Mouse (Mus musculus): Measurements from ENCODE around the gene Aadat. TPM values are rescaled to one million over a fixed set of nuclear protein-coding genes. Genes with fewer than 3 reads are reported as not detected.
"Not testable (repeated sequence)": the region's sequence is repeated elsewhere in the genome, so short reads cannot be mapped to it uniquely, and the experiment has no call there.

Aadat gene
- polyA plus RNA-seq, 1 experiment from 2014 or later = 0.40 TPM

GRCm38 (mm10) chr8:60583369-60583768 is 77.6 kb downstream of the Aadat start:
- no peaks in the 10 kb centered on the region for H3K4me1 ChIP-seq
- no peaks in the 10 kb centered on the region for H3K27me3 ChIP-seq
- no peaks in the 10 kb centered on the region for H3K36me3 ChIP-seq (ENCODE audit: poor library complexity, severe bottlenecking)
- no peak for ATAC-seq
- no peak overlapping the region for H3K4me3 ChIP-seq
- no peak overlapping the region for H3K27ac ChIP-seq
- H3K9ac ChIP-seq = no peak overlapping the region
- no peak overlapping the region for H3K4me2 ChIP-seq
- H3K9me3 ChIP-seq (replicated peaks) = no peaks in the 10 kb centered on the region
- 91% methylated on average over 2 of the region's 2 CpGs for WGBS

GRCm38 (mm10) chr8:60591352-60592105 is 85.8 kb downstream of the Aadat start:
- WGBS = 91% methylated on average over 27 of the region's 29 CpGs
- H3K4me1 ChIP-seq; H3K36me3 ChIP-seq (ENCODE audit: poor library complexity, severe bottlenecking); ATAC-seq; H3K9ac ChIP-seq; H3K9me3 ChIP-seq (replicated peaks); H3K4me3 ChIP-seq; H3K27me3 ChIP-seq; H3K27ac ChIP-seq; H3K4me2 ChIP-seq: not testable (repeated sequence)

DNA sequence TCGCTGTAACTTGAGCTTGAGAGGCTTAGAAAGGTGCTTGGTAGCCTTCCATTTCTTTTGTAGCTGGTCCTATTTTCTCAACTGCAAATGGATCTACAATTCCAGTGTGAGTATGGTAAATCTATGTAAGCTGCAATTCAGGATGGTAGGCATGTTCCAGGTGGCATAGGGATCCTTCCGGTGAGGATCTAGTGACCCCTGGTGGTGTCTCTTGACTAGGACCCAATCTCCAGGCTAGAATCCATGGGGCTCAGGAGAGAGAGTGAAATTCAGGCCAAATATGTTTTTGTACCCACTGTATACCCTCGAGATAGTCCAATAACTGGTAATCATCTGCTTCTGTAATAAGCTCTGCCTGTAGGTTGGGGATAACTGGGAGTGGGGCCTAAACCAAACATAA is 89.0 kb downstream of the Aadat start:
- Histone ChIP-seq H3K27me3 (no peaks in the 10 kb centered on the region), H3K4me3 (no peak overlapping the region), H3K4me2 (no peak overlapping the region), H3K9ac (no peak overlapping the region), H3K4me1 (no peaks in the 10 kb centered on the region), H3K36me3 (ENCODE audit: poor library complexity, severe bottlenecking) (no peaks in the 10 kb centered on the region), H3K27ac (no peak overlapping the region), H3K9me3 (replicated peaks) (no peaks in the 10 kb centered on the region)
- 76% methylated on average over 3 of the region's 3 CpGs for WGBS
- ATAC-seq = no peak

Other genes with a start within 250 kb of the Aadat start
- gene Gm10283, start 2.7 kb upstream of the Aadat start, polyA plus RNA-seq (2015; fragmentation: Nextera tagmentation; extraction: Ambion mirVana) = not detected in 2 replicates
- gene Mfap3l, start 126.9 kb downstream of the Aadat start, polyA plus RNA-seq (2015; fragmentation: Nextera tagmentation; extraction: Ambion mirVana) = 0.67 and 0.98 TPM in 2 replicates

Measured in forebrain, embryonic 13.5 days (tissue).